Mouse (Mus musculus) intestine, embryonic 16.5 days (tissue): ENCODE measurements at regions not wholly inside any gene's neighbourhood (a gene's known extent, or its start where the extent isn't known, plus 50 kb on each side); places are given as distances from the start of the nearest gene placed in this dataset.
"Not testable (repeated sequence)": the region's sequence is repeated elsewhere in the genome, so short reads cannot be mapped to it uniquely, and the experiment has no call there.

Experiments
- ATAC-seq: fragments of 200-750 bp; cut with Nextera tagmentation; 2 replicates; pipeline ENCODE4 v1.8.0; 2017; ENCODE audit warnings: moderate TSS enrichment, moderate library complexity
- H3K27ac ChIP-seq: fragments of 300-500 bp; sonication (generic); 2 replicates; pipeline ENCODE4 v1.5.1; 2014; ENCODE audit warnings: mild to moderate bottlenecking, low read length
- H3K27me3 ChIP-seq: fragments of 300-500 bp; sonication (generic); replicated peaks from 2 replicates; pipeline ENCODE4 v1.6.1; 2014; ENCODE audit warnings: low read length, control low read depth, mixed read lengths; ENCODE audit not compliant: control insufficient read depth, insufficient read depth
- H3K36me3 ChIP-seq: fragments of 300-500 bp; sonication (generic); 2 replicates; pipeline ENCODE4 v1.6.1; 2014; ENCODE audit warnings: low read length, control low read depth; ENCODE audit not compliant: control insufficient read depth, insufficient read depth
- H3K4me1 ChIP-seq: fragments of 300-500 bp; sonication (generic); 2 replicates; pipeline ENCODE4 v1.6.1; 2014; ENCODE audit warnings: low read length, control low read depth, mixed read lengths; ENCODE audit not compliant: control insufficient read depth, insufficient read depth
- H3K4me2 ChIP-seq: fragments of 300-500 bp; sonication (generic); 2 replicates; pipeline ENCODE4 v1.6.1; 2014; ENCODE audit warnings: low read depth, low read length, control low read depth
- H3K4me3 ChIP-seq: fragments of 300-500 bp; sonication (generic); 2 replicates; pipeline ENCODE4 v1.5.1; 2014; ENCODE audit warnings: mild to moderate bottlenecking, low read length
- H3K9ac ChIP-seq: fragments of 300-500 bp; sonication (generic); 2 replicates; pipeline ENCODE4 v1.6.1; 2014; ENCODE audit warnings: low read depth, low read length
- H3K9me3 ChIP-seq: fragments of 300-500 bp; sonication (generic); 2 replicates; pipeline ENCODE4 v1.6.1; 2016; ENCODE audit warnings: low read length, control low read depth; ENCODE audit not compliant: control insufficient read depth
- WGBS: fragments of 180-500 bp; shearing (Covaris S2); extraction: QIAGEN DNeasy Blood & Tissue Kit; methylation state at CpG from one replicate; pipeline ENCODE4 v1.1.7; 2014; 5-methylcytosine and 5-hydroxymethylcytosine counted together

GRCm38 (mm10) chr12:119102106-119102505 is 135.9 kb upstream of the Abcb5 start:
- H3K4me2 ChIP-seq, H3K9ac ChIP-seq, H3K27me3 ChIP-seq, H3K4me3 ChIP-seq, ATAC-seq, H3K4me1 ChIP-seq, H3K9me3 ChIP-seq, H3K27ac ChIP-seq, H3K36me3 ChIP-seq: not testable (repeated sequence)
- WGBS = 87% methylated on average over 2 of the region's 2 CpGs

- H3K9me3 ChIP-seq = no peaks in the 10 kb centered on the region
- no peak overlapping the region for H3K4me2 ChIP-seq
- no peak overlapping the region for H3K9ac ChIP-seq
- no peaks in the 10 kb centered on the region for H3K4me1 ChIP-seq
- H3K36me3 ChIP-seq = no peaks in the 10 kb centered on the region
- no peak for ATAC-seq
- no peaks in the 10 kb centered on the region for H3K27me3 ChIP-seq
- H3K27ac ChIP-seq = no peak overlapping the region
- H3K4me3 ChIP-seq = no peak overlapping the region
Measured at GRCm38 (mm10) chr12:119099736-119100135, 133.5 kb upstream of the Abcb5 start.

- peak; percentile 70 for ATAC-seq
- Histone ChIP-seq H3K27ac (no peak overlapping the region), H3K4me2 (no peak overlapping the region), H3K27me3 (no peaks in the 10 kb centered on the region), H3K4me3 (no peak overlapping the region), H3K4me1 (no peaks in the 10 kb centered on the region), H3K9me3 (no peaks in the 10 kb centered on the region), H3K9ac (no peak overlapping the region), H3K36me3 (no peaks in the 10 kb centered on the region)
- 23% methylated on average over 1 of the region's 1 CpGs for WGBS
Measured at GRCm38 (mm10) chr12:119097814-119098213, 131.6 kb upstream of the Abcb5 start.

GRCm38 (mm10) chr12:119094314-119094713 is 128.1 kb upstream of the Abcb5 start:
- Histone ChIP-seq H3K36me3 (no peaks in the 10 kb centered on the region), H3K27me3 (no peaks in the 10 kb centered on the region), H3K4me2 (no peak overlapping the region), H3K27ac (no peak overlapping the region), H3K9ac (no peak overlapping the region), H3K9me3 (no peaks in the 10 kb centered on the region), H3K4me1 (no peaks in the 10 kb centered on the region), H3K4me3 (no peak overlapping the region)
- WGBS = 88% methylated on average over 1 of the region's 1 CpGs
- no peak for ATAC-seq

- Histone ChIP-seq H3K4me3 (no peak overlapping the region), H3K4me2 (no peak overlapping the region), H3K4me1 (no peaks in the 10 kb centered on the region), H3K27ac (no peak overlapping the region), H3K27me3 (no peaks in the 10 kb centered on the region), H3K9ac (no peak overlapping the region), H3K9me3 (no peaks in the 10 kb centered on the region), H3K36me3 (no peaks in the 10 kb centered on the region)
- ATAC-seq = no peak
- WGBS = 84% methylated on average over 2 of the region's 2 CpGs
Measured at GRCm38 (mm10) chr12:119093402-119093801, 127.2 kb upstream of the Abcb5 start.

- Histone ChIP-seq H3K4me3 (no peak overlapping the region), H3K36me3 (no peaks in the 10 kb centered on the region), H3K27ac (no peak overlapping the region), H3K9ac (no peak overlapping the region), H3K4me1 (no peaks in the 10 kb centered on the region), H3K4me2 (no peak overlapping the region), H3K9me3 (no peaks in the 10 kb centered on the region), H3K27me3 (no peaks in the 10 kb centered on the region)
- ATAC-seq = no peak
- WGBS = 85% methylated on average over 2 of the region's 2 CpGs
Measured at GRCm38 (mm10) chr12:119089292-119089691, 123.1 kb upstream of the Abcb5 start.

- H3K27ac ChIP-seq = no peak overlapping the region
- 91% methylated on average over 1 of the region's 1 CpGs for WGBS
- H3K36me3 ChIP-seq = no peaks in the 10 kb centered on the region
- H3K27me3 ChIP-seq = no peaks in the 10 kb centered on the region
- no peak overlapping the region for H3K4me3 ChIP-seq
- no peak overlapping the region for H3K4me2 ChIP-seq
- H3K4me1 ChIP-seq = no peaks in the 10 kb centered on the region
- ATAC-seq = no peak
- H3K9ac ChIP-seq = no peak overlapping the region
- H3K9me3 ChIP-seq = no peaks in the 10 kb centered on the region
Measured at GRCm38 (mm10) chr12:119088666-119089065, 122.4 kb upstream of the Abcb5 start.

DNA sequence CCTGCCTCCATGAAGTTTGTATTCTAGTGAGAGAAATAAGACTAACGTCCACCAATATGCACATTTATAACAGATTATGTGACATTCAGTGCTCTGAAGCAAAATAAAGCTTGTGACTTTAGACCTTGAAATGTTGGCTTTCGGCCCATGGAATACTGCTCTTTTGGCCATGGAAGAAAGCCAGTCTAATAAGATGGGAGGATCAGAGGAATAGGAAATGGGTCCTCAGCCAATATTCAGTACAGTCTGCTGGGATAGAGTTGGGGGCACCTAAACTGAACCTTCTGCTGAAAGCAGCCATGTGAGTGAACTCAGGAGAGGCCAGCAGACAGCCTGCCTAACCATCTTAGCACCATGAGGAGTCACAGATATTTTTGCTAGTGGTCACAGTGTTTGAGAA is 118.6 kb upstream of the Abcb5 start:
- ATAC-seq = no peak
- Histone ChIP-seq H3K9me3 (no peaks in the 10 kb centered on the region), H3K4me3 (no peak overlapping the region), H3K27me3 (no peaks in the 10 kb centered on the region), H3K27ac (no peak overlapping the region), H3K4me2 (no peak overlapping the region), H3K9ac (no peak overlapping the region), H3K36me3 (no peaks in the 10 kb centered on the region), H3K4me1 (no peaks in the 10 kb centered on the region)
- 72% methylated on average over 2 of the region's 2 CpGs for WGBS

GRCm38 (mm10) chr12:119082781-119083180 is 116.6 kb upstream of the Abcb5 start:
- H3K36me3 ChIP-seq = no peaks in the 10 kb centered on the region
- ATAC-seq = no peak
- no peak overlapping the region for H3K9ac ChIP-seq
- H3K27ac ChIP-seq = no peak overlapping the region
- no peaks in the 10 kb centered on the region for H3K27me3 ChIP-seq
- H3K4me2 ChIP-seq = no peak overlapping the region
- H3K4me3 ChIP-seq = no peak overlapping the region
- H3K4me1 ChIP-seq = no peaks in the 10 kb centered on the region
- no peaks in the 10 kb centered on the region for H3K9me3 ChIP-seq

- H3K9ac ChIP-seq = no peak overlapping the region
- WGBS = 67% methylated on average over 1 of the region's 1 CpGs
- no peaks in the 10 kb centered on the region for H3K36me3 ChIP-seq
- H3K27me3 ChIP-seq = no peaks in the 10 kb centered on the region
- no peak overlapping the region for H3K4me2 ChIP-seq
- no peak overlapping the region for H3K27ac ChIP-seq
- H3K4me3 ChIP-seq = no peak overlapping the region
- H3K9me3 ChIP-seq = no peaks in the 10 kb centered on the region
- no peak for ATAC-seq
- no peaks in the 10 kb centered on the region for H3K4me1 ChIP-seq
Measured at GRCm38 (mm10) chr12:119075825-119076224, 109.6 kb upstream of the Abcb5 start.
